ENCODE assay signal across 21 mouse cellular contexts in genomic region chrX:141151182-141151581, GRCm38 (mm10).
DNase-seq lines count a peak whose midpoint lies in the region; ATAC-seq lines count a peak whose summit lies in the region.
"Had no signal": no experiment of that assay in that cellular context is flagged by ENCODE, and none has a peak within 500 bp of the region (broad histone marks: within the 10 kb centered on the region; RNA-seq: fewer than 3 reads in every experiment).

No protein-coding gene starts in this region.

- H3K4me1 ChIP-seq in midbrain, embryonic 14.5 days (ENCODE audit: control insufficient read depth, insufficient read depth, low read length) = no peaks in the 10 kb centered on the region
- no peaks in the 10 kb centered on the region for H3K4me1 ChIP-seq in midbrain, embryonic 16.5 days (ENCODE audit: control insufficient read depth, insufficient read depth, low read length)
- H3K4me1 ChIP-seq in neural tube, embryonic 13.5 days (replicated peaks) = no peaks in the 10 kb centered on the region
- H3K4me1 ChIP-seq: heart, embryonic 15.5 days; midbrain, embryonic 12.5 days; stomach, embryonic 15.5 days had no signal

- H3K4me3 ChIP-seq in midbrain, embryonic 14.5 days (replicated peaks; ENCODE audit: low read depth, low read length) = no peak overlapping the region
- H3K4me3 ChIP-seq in midbrain, embryonic 16.5 days (ENCODE audit: low read depth, low read length) = no peak overlapping the region
- no peak overlapping the region for H3K4me3 ChIP-seq in neural tube, embryonic 13.5 days
- H3K4me3 ChIP-seq: heart, embryonic 15.5 days; midbrain, embryonic 12.5 days; stomach, embryonic 15.5 days had no signal

- no peak overlapping the region for H3K9ac ChIP-seq in midbrain, embryonic 14.5 days (replicated peaks; ENCODE audit: low read length)
- no peak overlapping the region for H3K9ac ChIP-seq in midbrain, embryonic 16.5 days (ENCODE audit: low read depth, low read length)
- H3K9ac ChIP-seq in neural tube, embryonic 13.5 days = no peak overlapping the region
- H3K9ac ChIP-seq: heart, embryonic 15.5 days; midbrain, embryonic 12.5 days; stomach, embryonic 15.5 days had no signal

- no peak overlapping the region for H3K4me2 ChIP-seq in midbrain, embryonic 14.5 days (ENCODE audit: low read length)
- no peak overlapping the region for H3K4me2 ChIP-seq in midbrain, embryonic 16.5 days (ENCODE audit: low read length)
- no peak overlapping the region for H3K4me2 ChIP-seq in neural tube, embryonic 13.5 days
- H3K4me2 ChIP-seq: heart, embryonic 15.5 days; liver, embryonic 11.5 days; midbrain, embryonic 12.5 days; stomach, embryonic 15.5 days had no signal

- H3K27ac ChIP-seq in midbrain, embryonic 14.5 days (replicated peaks; ENCODE audit: low read depth, low read length) = no peak overlapping the region
- H3K27ac ChIP-seq in midbrain, embryonic 16.5 days (ENCODE audit: low read length) = no peak overlapping the region
- no peak overlapping the region for H3K27ac ChIP-seq in neural tube, embryonic 13.5 days (replicated peaks)
- H3K27ac ChIP-seq: heart, embryonic 15.5 days; midbrain, embryonic 12.5 days; stomach, embryonic 15.5 days had no signal

- 0 out of 2 replicates have a peak, but pooled peaks have one; percentile 38 for ATAC-seq in frontal cortex, adult (ENCODE audit: low TSS enrichment)
- peak; percentile 24; the same call in 1 of the 2 replicates for ATAC-seq in midbrain, embryonic 14.5 days (ENCODE audit: low FRiP score, low TSS enrichment)
- ATAC-seq in midbrain, embryonic 16.5 days = no peak
- ATAC-seq in erythroblast, adult 5-6 weeks (replicated peaks; ENCODE audit: low FRiP score, poor library complexity, severe bottlenecking) = peak; percentile 55; the same call in 1 of the 2 replicates
- 0 out of 2 replicates have a peak, but pooled peaks have one; percentile 23 for ATAC-seq in neural tube, embryonic 13.5 days (ENCODE audit: low read depth)
- ATAC-seq: intestine, embryonic 16.5 days had no signal

- no peak for DNase-seq in frontal cortex, postnatal 25 days (ENCODE audit: low spot score in 2 of 2)
- no peak for DNase-seq in midbrain, embryonic 14.5 days
- DNase-seq in embryo, embryonic 10.5 days (ENCODE audit: low spot score) = no peak
- DNase-seq: adrenal gland, postnatal 36 days; B cell, adult 2 months; cerebellum, adult 2 months; gastrocnemius, postnatal 36 days; lung, adult 18-20 months; lung, postnatal 36 days; right cerebral cortex, postnatal 25 days; thymus, adult 18-20 months; thymus, postnatal 4 days had no signal

- H3K27me3 ChIP-seq in midbrain, embryonic 14.5 days (ENCODE audit: control insufficient read depth, insufficient read depth, low read length) = no peaks in the 10 kb centered on the region
- H3K27me3 ChIP-seq in midbrain, embryonic 16.5 days (ENCODE audit: control insufficient read depth, insufficient read depth, low read depth, low read length) = no peaks in the 10 kb centered on the region; the same call in 1 of the 2 replicates
- H3K27me3 ChIP-seq in neural tube, embryonic 13.5 days = peaks cover 9% of the 10 kb centered on the region
- H3K27me3 ChIP-seq: heart, embryonic 15.5 days; stomach, embryonic 15.5 days had no signal

- no peaks in the 10 kb centered on the region for H3K9me3 ChIP-seq in midbrain, embryonic 14.5 days (ENCODE audit: control insufficient read depth, low read length)
- H3K9me3 ChIP-seq in midbrain, embryonic 16.5 days (replicated peaks; ENCODE audit: control insufficient read depth, low read length, poor library complexity, severe bottlenecking) = no peaks in the 10 kb centered on the region
- no peaks in the 10 kb centered on the region for H3K9me3 ChIP-seq in neural tube, embryonic 13.5 days
- H3K9me3 ChIP-seq: heart, embryonic 15.5 days; midbrain, embryonic 12.5 days; stomach, embryonic 15.5 days had no signal

- no peaks in the 10 kb centered on the region for H3K36me3 ChIP-seq in midbrain, embryonic 14.5 days (ENCODE audit: control insufficient read depth, insufficient read depth, low read length)
- no peaks in the 10 kb centered on the region for H3K36me3 ChIP-seq in midbrain, embryonic 16.5 days (ENCODE audit: control insufficient read depth, insufficient read depth, low read length)
- H3K36me3 ChIP-seq in neural tube, embryonic 13.5 days = no peaks in the 10 kb centered on the region
- H3K36me3 ChIP-seq: heart, embryonic 15.5 days; midbrain, embryonic 12.5 days; stomach, embryonic 15.5 days had no signal
